Mouse (Mus musculus): ENCODE measurements around the gene Sos2.
"Not testable (repeated sequence)": the region's sequence is repeated elsewhere in the genome, so short reads cannot be mapped to it uniquely, and the experiment has no call there.

Gene Sos2

GRCm38 (mm10) chr12:69674576-69675537 lies 6.8 kb downstream of the Sos2 start:
- DNase-seq (ENCODE audit: low spot score in 2 of 2) = no peak

GRCm38 (mm10) chr12:69674176-69674575 lies 7.5 kb downstream of the Sos2 start:
- peak in 1 of 2 experiments; percentile 29 for DNase-seq (ENCODE audit: low spot score in 2 of 2)

- DNase-seq (ENCODE audit: low spot score in 2 of 2) = no peak
Observed at GRCm38 (mm10) chr12:69666721-69667120, 14.9 kb downstream of the Sos2 start.

- DNase-seq (ENCODE audit: low spot score in 2 of 2) = no peak
Observed at GRCm38 (mm10) chr12:69661658-69662057, 20.0 kb downstream of the Sos2 start.

- not testable (repeated sequence) for DNase-seq (ENCODE audit: low spot score in 2 of 2)
Observed at GRCm38 (mm10) chr12:69653973-69654372, 27.7 kb downstream of the Sos2 start.

- DNase-seq (ENCODE audit: low spot score in 2 of 2) = no peak
Observed at GRCm38 (mm10) chr12:69649511-69649910, 32.1 kb downstream of the Sos2 start.

GRCm38 (mm10) chr12:69645821-69646616 lies 35.6 kb downstream of the Sos2 start:
- DNase-seq (ENCODE audit: low spot score in 2 of 2) = no peak

GRCm38 (mm10) chr12:69644877-69645276 lies 36.8 kb downstream of the Sos2 start:
- DNase-seq (ENCODE audit: low spot score in 2 of 2) = peak; percentile 29 to 32

- no peak for DNase-seq (ENCODE audit: low spot score in 2 of 2)
Observed at GRCm38 (mm10) chr12:69642877-69643276, 38.8 kb downstream of the Sos2 start.

- no peak for DNase-seq (ENCODE audit: low spot score in 2 of 2)
Observed at GRCm38 (mm10) chr12:69634761-69635160, 46.9 kb downstream of the Sos2 start.

GRCm38 (mm10) chr12:69618590-69618989 lies 63.1 kb downstream of the Sos2 start:
- DNase-seq (ENCODE audit: low spot score in 2 of 2) = not testable (repeated sequence)

- DNase-seq (ENCODE audit: low spot score in 2 of 2) = no peak
Observed at GRCm38 (mm10) chr12:69604367-69604766, 77.3 kb downstream of the Sos2 start.

- DNase-seq (ENCODE audit: low spot score in 2 of 2) = no peak
Observed at GRCm38 (mm10) chr12:69597446-69597845, 84.2 kb downstream of the Sos2 start.

- no peak for DNase-seq (ENCODE audit: low spot score in 2 of 2)
Observed at GRCm38 (mm10) chr12:69593130-69593529, 88.5 kb downstream of the Sos2 start.

GRCm38 (mm10) chr12:69583270-69583629 lies 98.4 kb downstream of the Sos2 start:
- no peak for DNase-seq (ENCODE audit: low spot score in 2 of 2)

- DNase-seq (ENCODE audit: low spot score in 2 of 2) = peak; percentile 87 to 88
Observed at GRCm38 (mm10) chr12:69582613-69583269, 98.9 kb downstream of the Sos2 start, which contains the start of gene Vcpkmt. Gene Vcpkmt (minus strand): TSS chr12:69583028.

- DNase-seq (ENCODE audit: low spot score in 2 of 2) = no peak
Observed at GRCm38 (mm10) chr12:69582216-69582612, 99.4 kb downstream of the Sos2 start.

- DNase-seq (ENCODE audit: low spot score in 2 of 2) = no peak
Observed at GRCm38 (mm10) chr12:69579623-69580022, 102.0 kb downstream of the Sos2 start.

GRCm38 (mm10) chr12:69576120-69576627 lies 105.5 kb downstream of the Sos2 start:
- DNase-seq (ENCODE audit: low spot score in 2 of 2) = no peak

- peak; percentile 58 to 88 for DNase-seq (ENCODE audit: low spot score in 2 of 2)
Observed at GRCm38 (mm10) chr12:69573916-69574881, 107.5 kb downstream of the Sos2 start.

- no peak for DNase-seq (ENCODE audit: low spot score in 2 of 2)
Observed at GRCm38 (mm10) chr12:69573271-69573670, 108.4 kb downstream of the Sos2 start.
